Mouse (Mus musculus): ENCODE results near the gene Kcnk10. TPM values are rescaled to one million over a fixed set of nuclear protein-coding genes. Genes with fewer than 3 reads are reported as not detected.

Gene Kcnk10
- total RNA-seq, 2 experiments from 2014 or later: 0.09 TPM

GRCm38 (mm10) chr12:98406076-98406475, 172.0 kb downstream of the Kcnk10 start:
- no peak for DNase-seq

GRCm38 (mm10) chr12:98396586-98396985, 181.5 kb downstream of the Kcnk10 start:
- no peak for DNase-seq

GRCm38 (mm10) chr12:98394115-98394514, 184.0 kb downstream of the Kcnk10 start:
- no peak for DNase-seq

DNA sequence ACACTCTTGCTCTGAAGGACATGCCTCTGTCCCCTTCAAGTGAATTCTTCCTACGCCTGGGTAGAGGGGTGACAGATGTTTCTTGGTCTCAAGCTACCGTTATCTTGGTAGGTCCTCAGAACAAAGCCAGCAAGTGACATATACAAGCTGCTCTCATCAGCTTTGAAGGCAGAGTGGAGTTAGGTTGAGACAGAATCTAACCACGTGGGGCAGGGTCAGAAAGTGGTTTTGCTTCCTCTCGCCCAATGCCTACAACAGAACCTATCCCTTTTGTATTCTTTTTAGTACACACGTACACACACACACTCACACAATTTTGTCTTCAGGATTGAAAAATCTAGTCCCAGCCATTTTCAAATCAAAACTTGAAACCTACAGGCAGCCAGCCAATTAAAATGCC, 186.8 kb downstream of the Kcnk10 start:
- no peak for DNase-seq

DNA sequence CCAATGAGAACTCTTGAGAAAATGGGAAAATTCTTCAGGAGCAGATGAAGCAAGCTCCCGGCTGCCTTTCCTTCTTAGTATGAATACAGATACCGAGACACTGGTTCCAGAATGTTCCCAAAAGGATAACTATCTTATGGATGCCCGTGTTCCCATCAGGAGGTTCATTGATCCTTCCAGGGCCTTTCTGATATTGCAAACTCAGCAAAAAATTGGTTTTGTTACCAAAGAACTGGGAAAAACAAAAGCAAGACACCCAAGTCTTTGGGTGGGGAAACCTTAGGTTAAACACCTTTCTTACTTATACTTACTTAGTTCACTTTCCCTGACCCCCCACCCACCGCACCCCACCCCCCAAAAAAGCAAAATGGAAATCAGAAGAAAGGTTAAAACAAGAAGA, 188.5 kb downstream of the Kcnk10 start:
- DNase-seq: no peak

Other genes with a start within 250 kb of the Kcnk10 start
- 1 to 10 TPM; 3.9 to 5.3 TPM for gene Spata7, start 49.8 kb upstream of the Kcnk10 start, total RNA-seq (2021)
- 10 to 100 TPM; 33.5 to 39.8 TPM for gene Ptpn21, start 159.1 kb upstream of the Kcnk10 start, total RNA-seq (2021)
- 10 to 100 TPM; 51.8 to 55.9 TPM for gene Zc3h14, start 168.7 kb upstream of the Kcnk10 start, total RNA-seq (2021)